Mouse (Mus musculus): ENCODE data around the gene Stk32c.

The Stk32c gene

DNA sequence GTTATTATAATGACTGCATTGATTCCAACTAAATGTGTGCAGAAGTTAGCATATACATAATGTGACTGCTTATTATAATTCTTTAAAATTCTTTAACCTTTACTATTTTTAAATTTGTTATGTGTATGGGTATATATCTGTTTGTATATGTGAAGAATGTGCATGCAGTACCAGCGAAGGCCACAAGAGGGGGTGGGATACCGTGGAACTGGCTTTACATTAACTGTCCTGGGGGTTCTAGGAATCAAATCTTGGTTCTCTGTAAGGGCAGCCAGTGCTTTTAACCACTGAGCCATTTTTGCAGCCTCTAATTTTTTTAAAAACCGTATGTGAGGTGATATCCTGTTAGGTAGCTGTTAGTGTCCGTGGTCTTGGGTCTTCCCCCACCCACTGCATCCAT lies 132.4 kb downstream of the Stk32c start:
- Histone ChIP-seq H3K36me3 (ENCODE audit: insufficient read depth, low read length) (no peaks in the 10 kb centered on the region), H3K27me3 (ENCODE audit: insufficient read depth, low read length) (peaks cover 48% of the 10 kb centered on the region), H3K4me1 (replicated peaks; ENCODE audit: low read depth, low read length) (peaks cover 85% of the 10 kb centered on the region), H3K9me3 (ENCODE audit: low read length) (no peaks in the 10 kb centered on the region), H3K4me3 (replicated peaks; ENCODE audit: low read length) (no peak overlapping the region)
- no peak for TF ChIP-seq NANOG (IDR thresholded peaks at IDR 0.05; ENCODE audit: borderline replicate concordance, low read length)
- TF ChIP-seq CTCF (conservative IDR thresholded peaks at IDR 0.05; ENCODE audit: low read length) = peak; percentile 92

- Histone ChIP-seq H3K36me3 (ENCODE audit: insufficient read depth, low read length) (no peaks in the 10 kb centered on the region), H3K4me1 (replicated peaks; ENCODE audit: low read depth, low read length) (peaks cover 78% of the 10 kb centered on the region), H3K4me3 (replicated peaks; ENCODE audit: low read length) (no peak overlapping the region; the same call in 1 of the 2 replicates), H3K9me3 (ENCODE audit: low read length) (no peaks in the 10 kb centered on the region), H3K27me3 (ENCODE audit: insufficient read depth, low read length) (peaks cover 38% of the 10 kb centered on the region)
- TF ChIP-seq NANOG (IDR thresholded peaks at IDR 0.05; ENCODE audit: borderline replicate concordance, low read length) (no peak), CTCF (conservative IDR thresholded peaks at IDR 0.05; ENCODE audit: low read length) (no peak)
These were observed 134.0 kb downstream of the Stk32c start for GRCm38 (mm10) chr7:139079141-139079540.

DNA sequence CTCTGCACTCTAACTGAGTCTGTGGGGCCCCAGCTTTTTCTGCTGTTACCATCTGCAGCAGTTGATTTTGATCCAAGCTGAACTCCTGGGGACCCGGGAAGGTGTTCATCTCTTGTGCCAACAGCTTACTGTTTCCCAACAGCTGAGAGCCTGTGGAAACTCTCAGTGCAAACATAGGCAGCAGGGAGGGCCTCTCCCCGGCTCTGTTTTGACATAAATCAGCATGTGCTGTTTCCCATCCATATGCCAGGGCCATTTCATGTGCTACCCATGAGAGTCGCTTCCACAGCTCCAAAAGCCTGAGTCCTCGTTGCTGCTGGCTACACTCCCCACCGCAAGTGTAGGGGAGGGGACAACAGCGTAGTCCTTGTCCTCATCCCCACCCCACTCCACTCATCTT lies 134.9 kb downstream of the Stk32c start:
- TF ChIP-seq NANOG (IDR thresholded peaks at IDR 0.05; ENCODE audit: borderline replicate concordance, low read length) (no peak), CTCF (conservative IDR thresholded peaks at IDR 0.05; ENCODE audit: low read length) (no peak), POU5F1 (IDR thresholded peaks at IDR 0.05; ENCODE audit: borderline replicate concordance, low read length) (no peak)
- Histone ChIP-seq H3K4me3 (replicated peaks; ENCODE audit: low read length) (no peak overlapping the region), H3K36me3 (ENCODE audit: insufficient read depth, low read length) (no peaks in the 10 kb centered on the region), H3K9me3 (ENCODE audit: low read length) (no peaks in the 10 kb centered on the region), H3K27me3 (ENCODE audit: insufficient read depth, low read length) (peaks cover 36% of the 10 kb centered on the region), H3K4me1 (replicated peaks; ENCODE audit: low read depth, low read length) (peaks cover 69% of the 10 kb centered on the region)

DNA sequence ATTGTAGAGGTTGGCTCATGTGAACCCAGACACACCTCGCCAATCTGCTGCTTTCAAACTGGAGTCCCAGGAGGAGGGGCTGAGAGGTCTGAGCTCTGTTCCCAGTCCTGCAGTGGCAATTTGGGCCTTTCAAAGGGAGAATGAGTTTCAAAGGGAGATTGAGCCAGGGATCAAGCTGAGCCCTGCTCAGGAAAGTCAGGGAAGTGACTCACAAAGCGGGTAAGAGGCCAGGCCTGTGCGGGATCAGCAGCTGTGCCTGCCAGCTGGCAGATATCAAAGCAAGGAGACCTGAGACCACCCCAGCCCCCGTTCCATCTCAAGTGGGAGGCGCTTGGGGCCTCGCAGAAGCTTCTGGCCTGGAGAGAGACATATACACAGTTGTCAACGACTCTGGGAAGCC lies 135.8 kb downstream of the Stk32c start:
- no peak for TF ChIP-seq POU5F1 (IDR thresholded peaks at IDR 0.05; ENCODE audit: borderline replicate concordance, low read length)
- Histone ChIP-seq H3K4me1 (replicated peaks; ENCODE audit: low read depth, low read length) (peaks cover 62% of the 10 kb centered on the region), H3K4me3 (replicated peaks; ENCODE audit: low read length) (no peak overlapping the region), H3K9me3 (ENCODE audit: low read length) (no peaks in the 10 kb centered on the region), H3K36me3 (ENCODE audit: insufficient read depth, low read length) (no peaks in the 10 kb centered on the region), H3K27me3 (ENCODE audit: insufficient read depth, low read length) (peaks cover 31% of the 10 kb centered on the region)

GRCm38 (mm10) chr7:139075054-139075794 lies 137.9 kb downstream of the Stk32c start:
- Histone ChIP-seq H3K36me3 (ENCODE audit: insufficient read depth, low read length) (no peaks in the 10 kb centered on the region), H3K27me3 (ENCODE audit: insufficient read depth, low read length) (peaks cover 29% of the 10 kb centered on the region)
- TF ChIP-seq CTCF (conservative IDR thresholded peaks at IDR 0.05; ENCODE audit: low read length) (no peak), POU5F1 (IDR thresholded peaks at IDR 0.05; ENCODE audit: borderline replicate concordance, low read length) (no peak), NANOG (IDR thresholded peaks at IDR 0.05; ENCODE audit: borderline replicate concordance, low read length) (no peak)

DNA sequence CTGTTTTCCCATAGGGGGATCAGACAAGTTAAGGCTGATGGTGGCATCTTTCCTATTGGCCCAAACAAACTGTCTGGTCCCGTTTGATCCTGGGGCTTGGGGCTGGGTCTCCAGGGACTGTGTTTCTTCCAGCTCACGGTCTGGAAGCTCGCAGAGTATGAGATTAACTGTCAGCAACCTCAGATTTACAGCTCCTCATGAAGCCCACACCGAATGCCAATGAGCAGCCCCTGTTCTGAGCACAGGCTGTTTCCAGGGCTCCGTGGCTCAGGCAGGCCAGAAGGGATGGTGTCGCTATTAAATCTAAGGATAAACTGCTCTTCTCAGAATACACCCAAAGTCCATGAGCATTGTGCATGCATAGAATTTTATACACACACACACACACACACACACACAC lies 138.9 kb downstream of the Stk32c start:
- no peak overlapping the region for H3K4me3 ChIP-seq (replicated peaks; ENCODE audit: low read length)
- TF ChIP-seq NANOG (IDR thresholded peaks at IDR 0.05; ENCODE audit: borderline replicate concordance, low read length) (no peak), CTCF (conservative IDR thresholded peaks at IDR 0.05; ENCODE audit: low read length) (no peak)
- no peaks in the 10 kb centered on the region for H3K9me3 ChIP-seq (ENCODE audit: low read length)
- H3K4me1 ChIP-seq (replicated peaks; ENCODE audit: low read depth, low read length) = peaks cover 43% of the 10 kb centered on the region
- H3K36me3 ChIP-seq (ENCODE audit: insufficient read depth, low read length) = no peaks in the 10 kb centered on the region
- H3K27me3 ChIP-seq (ENCODE audit: insufficient read depth, low read length) = peaks cover 29% of the 10 kb centered on the region

More at GRCm38 (mm10) chr7:139075054-139075794, 137.9 kb downstream of the Stk32c start:
- Histone ChIP-seq H3K9me3 (ENCODE audit: low read length) (no peaks in the 10 kb centered on the region), H3K4me1 (replicated peaks; ENCODE audit: low read depth, low read length) (peaks cover 53% of the 10 kb centered on the region), H3K4me3 (replicated peaks; ENCODE audit: low read length) (no peak overlapping the region)

- Histone ChIP-seq H3K4me1 (replicated peaks; ENCODE audit: low read depth, low read length) (no peaks in the 10 kb centered on the region), H3K27me3 (ENCODE audit: insufficient read depth, low read length) (peaks cover 5% of the 10 kb centered on the region), H3K36me3 (ENCODE audit: insufficient read depth, low read length) (no peaks in the 10 kb centered on the region), H3K9me3 (ENCODE audit: low read length) (no peaks in the 10 kb centered on the region), H3K4me3 (replicated peaks; ENCODE audit: low read length) (no peak overlapping the region)
- TF ChIP-seq NANOG (IDR thresholded peaks at IDR 0.05; ENCODE audit: borderline replicate concordance, low read length) (no peak), POU5F1 (IDR thresholded peaks at IDR 0.05; ENCODE audit: borderline replicate concordance, low read length) (no peak), CTCF (conservative IDR thresholded peaks at IDR 0.05; ENCODE audit: low read length) (peak; percentile 77)
These were observed 144.9 kb downstream of the Stk32c start for GRCm38 (mm10) chr7:139068182-139068623.

GRCm38 (mm10) chr7:139063406-139063805 lies 149.7 kb downstream of the Stk32c start:
- Histone ChIP-seq H3K4me1 (replicated peaks; ENCODE audit: low read depth, low read length) (no peaks in the 10 kb centered on the region), H3K27me3 (ENCODE audit: insufficient read depth, low read length) (peaks cover 7% of the 10 kb centered on the region), H3K4me3 (replicated peaks; ENCODE audit: low read length) (no peak overlapping the region), H3K36me3 (ENCODE audit: insufficient read depth, low read length) (no peaks in the 10 kb centered on the region), H3K9me3 (ENCODE audit: low read length) (no peaks in the 10 kb centered on the region)
- TF ChIP-seq CTCF (conservative IDR thresholded peaks at IDR 0.05; ENCODE audit: low read length) (peak; percentile 90), POU5F1 (IDR thresholded peaks at IDR 0.05; ENCODE audit: borderline replicate concordance, low read length) (no peak), NANOG (IDR thresholded peaks at IDR 0.05; ENCODE audit: borderline replicate concordance, low read length) (no peak)
